Mouse (Mus musculus) embryonic fibroblast, embryonic 13.5 days (primary cell): ENCODE results near the gene Psmg1.

Experiments
- CTCF ChIP-seq: IDR thresholded peaks from 2 replicates; pipeline ENCODE4 v1.5.1; 2011; ENCODE audit warnings: mild to moderate bottlenecking, control low read depth, low read length, moderate library complexity, borderline replicate concordance; ENCODE audit not compliant: insufficient read depth
- POLR2A ChIP-seq: IDR thresholded peaks from 2 replicates; pipeline ENCODE4 v1.6.1; 2011; ENCODE audit warnings: low read depth, mild to moderate bottlenecking, control low read depth, low read length, moderate library complexity

- TF ChIP-seq POLR2A: no peak
- TF ChIP-seq CTCF: no peak
These were observed 39.3 kb downstream of the Psmg1 start for GRCm38 (mm10) chr16:95951471-95951870.
